Mouse (Mus musculus) heart, embryonic 14.5 days (tissue): Measurements from ENCODE around the gene Mcu. TPM values are rescaled to one million over a fixed set of nuclear protein-coding genes. Genes with fewer than 3 reads are reported as not detected.

Experiments used
- ATAC-seq: fragments of 200-750 bp; cut with Nextera tagmentation; 2 replicates; pipeline ENCODE4 v1.8.0; 2017; ENCODE audit warnings: low read depth, moderate TSS enrichment; ENCODE audit not compliant: insufficient number of reproducible peaks, insufficient read depth, low FRiP score
- H3K27ac ChIP-seq, 2 experiments: fragments of 200-500 bp in 1 of 2; fragments of 300-500 bp in 1 of 2; sonication (generic) in 1 of 2; replicated peaks in 1 of 2; 2 replicates each; pipeline ENCODE4 v1.5.1; 2012 to 2014; ENCODE audit warnings: low read depth in 2 of 2, low read length in 2 of 2, control low read depth in 1 of 2, mild to moderate bottlenecking in 1 of 2, mixed read lengths in 1 of 2; ENCODE audit not compliant: control insufficient read depth in 1 of 2, insufficient read depth in 1 of 2
- H3K27me3 ChIP-seq: fragments of 300-500 bp; sonication (generic); 2 replicates; pipeline ENCODE4 v1.6.1; 2014; ENCODE audit warnings: mild to moderate bottlenecking, low read length, control low read depth; ENCODE audit not compliant: control insufficient read depth, insufficient read depth
- H3K36me3 ChIP-seq: fragments of 300-500 bp; sonication (generic); 2 replicates; pipeline ENCODE4 v1.6.1; 2014; ENCODE audit warnings: mild to moderate bottlenecking, control low read depth, low read length, mixed read lengths; ENCODE audit not compliant: control insufficient read depth, insufficient read depth
- H3K4me1 ChIP-seq, 2 experiments: fragments of 200-500 bp in 1 of 2; fragments of 300-500 bp in 1 of 2; sonication (generic) in 1 of 2; 2 replicates each; pipeline ENCODE4 v1.6.1; 2012 to 2014; ENCODE audit warnings: low read length in 2 of 2, control low read depth in 1 of 2, mixed read lengths in 1 of 2; ENCODE audit not compliant: control insufficient read depth in 2 of 2, insufficient read depth in 2 of 2
- H3K4me2 ChIP-seq: fragments of 300-500 bp; sonication (generic); 2 replicates; pipeline ENCODE4 v1.6.1; 2014; ENCODE audit warnings: mild to moderate bottlenecking, low read length
- H3K4me3 ChIP-seq, 2 experiments: fragments of 200-500 bp in 1 of 2; fragments of 300-500 bp in 1 of 2; sonication (generic) in 1 of 2; 2 replicates each; pipeline ENCODE4 v1.5.1; 2012 to 2014; ENCODE audit warnings: low read length in 2 of 2, mild to moderate bottlenecking in 2 of 2, control low read depth in 1 of 2, low read depth in 1 of 2, moderate library complexity in 1 of 2; ENCODE audit not compliant: control insufficient read depth in 1 of 2, insufficient read depth in 1 of 2
- H3K9ac ChIP-seq: fragments of 300-500 bp; sonication (generic); 2 replicates; pipeline ENCODE4 v1.6.1; 2014; ENCODE audit warnings: mild to moderate bottlenecking, low read length
- H3K9me3 ChIP-seq: fragments of 300-500 bp; sonication (generic); 2 replicates; pipeline ENCODE4 v1.6.1; 2016; ENCODE audit warnings: low read length, control low read depth; ENCODE audit not compliant: control insufficient read depth
- WGBS: fragments of 180-500 bp; shearing (Covaris S2); extraction: QIAGEN DNeasy Blood & Tissue Kit; methylation state at CpG from one replicate; pipeline ENCODE4 v1.1.7; 2014; 5-methylcytosine and 5-hydroxymethylcytosine counted together
- polyA plus RNA-seq: library from polyadenylated mRNA; unstranded; fragments of >200 nt; fragmentation: Nextera tagmentation; extraction: Ambion mirVana; gene quantifications from 2 replicates; pipeline ENCODE4 v1.2.1, GENCODE M21; 2014

The Mcu gene
- polyA plus RNA-seq, 1 experiment from 2014 or later: 28.8 TPM

DNA sequence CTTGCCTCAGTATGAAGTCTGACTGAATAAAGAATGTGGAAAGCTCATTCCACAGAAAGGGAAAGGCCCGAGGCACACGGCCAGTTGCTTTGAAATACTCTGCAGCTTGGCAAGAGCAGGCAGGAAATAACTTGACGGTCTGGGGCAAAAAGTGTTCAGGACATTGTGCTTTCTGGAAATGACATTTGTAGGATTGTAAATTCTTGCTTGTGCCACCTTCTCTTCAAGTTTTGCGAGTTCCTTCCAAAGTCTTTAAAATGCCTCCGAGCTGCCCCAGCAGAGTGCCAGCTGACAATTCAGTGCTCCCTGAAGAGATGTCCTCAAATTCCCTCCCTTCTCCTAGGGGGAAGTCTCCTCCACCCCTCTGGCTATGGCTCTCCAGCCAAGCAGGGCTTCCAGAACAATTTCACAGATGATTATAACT lies 177.0 kb downstream of the Mcu start:
- no peaks in the 10 kb centered on the region for H3K27me3 ChIP-seq
- peaks cover 16 to 27% of the 10 kb centered on the region in 2 experiments for H3K4me1 ChIP-seq
- WGBS: 20% methylated on average over 5 of the region's 5 CpGs
- H3K36me3 ChIP-seq: no peaks in the 10 kb centered on the region
- no peak for ATAC-seq
- H3K9me3 ChIP-seq: no peaks in the 10 kb centered on the region
- H3K4me2 ChIP-seq: no peak overlapping the region
- H3K27ac ChIP-seq: peak overlapping the region; percentile 53; a peak in 2 of 4 replicates
- no peak overlapping the region for H3K4me3 ChIP-seq
- H3K9ac ChIP-seq: no peak overlapping the region

DNA sequence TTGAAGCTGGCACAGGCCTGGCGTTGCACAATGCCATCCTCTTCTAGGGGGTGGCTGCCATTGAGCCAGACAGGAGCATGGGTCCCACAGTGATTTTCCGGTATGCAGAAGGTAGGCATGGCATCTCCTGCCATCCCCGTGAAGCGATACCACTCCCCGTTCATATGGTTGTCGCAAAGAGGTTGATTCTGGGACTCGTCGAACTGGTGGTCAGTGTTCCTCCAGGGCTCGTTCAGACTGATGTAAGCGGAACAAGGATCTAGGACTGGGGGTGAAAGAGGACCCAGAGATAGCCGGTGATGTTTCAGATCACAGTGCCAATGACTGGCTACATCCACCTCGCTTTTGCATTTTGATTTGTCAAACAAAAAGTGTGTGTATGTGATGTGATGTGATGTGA lies 177.8 kb downstream of the Mcu start:
- 90% methylated on average over 12 of the region's 12 CpGs for WGBS
- Histone ChIP-seq H3K4me1 (peaks cover 16 to 22% of the 10 kb centered on the region in 2 experiments), H3K27ac (no peak overlapping the region), H3K4me2 (no peak overlapping the region), H3K4me3 (no peak overlapping the region), H3K9me3 (no peaks in the 10 kb centered on the region), H3K9ac (no peak overlapping the region), H3K27me3 (no peaks in the 10 kb centered on the region), H3K36me3 (no peaks in the 10 kb centered on the region)
- no peak for ATAC-seq

DNA sequence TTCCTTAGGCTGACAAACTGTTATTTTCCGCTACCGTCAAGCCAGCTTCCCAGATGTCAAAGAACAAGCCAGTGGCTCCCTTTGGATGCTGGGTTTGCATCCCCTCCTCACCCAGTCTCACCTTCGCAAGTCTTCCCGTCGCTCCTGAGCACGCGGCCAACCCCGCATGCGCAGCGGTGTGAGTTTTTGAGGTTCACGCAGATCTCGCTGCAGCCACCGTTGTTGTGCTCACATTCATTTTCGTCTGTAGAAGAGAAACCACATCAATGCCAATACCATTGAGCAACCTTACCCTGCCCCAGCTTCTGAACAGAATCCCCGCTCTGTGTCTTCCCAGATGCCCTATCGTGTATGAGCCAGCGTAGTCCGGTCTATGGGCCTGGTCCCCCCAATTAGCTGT lies 180.7 kb downstream of the Mcu start:
- 94% methylated on average over 18 of the region's 18 CpGs for WGBS
- no peak for ATAC-seq

DNA sequence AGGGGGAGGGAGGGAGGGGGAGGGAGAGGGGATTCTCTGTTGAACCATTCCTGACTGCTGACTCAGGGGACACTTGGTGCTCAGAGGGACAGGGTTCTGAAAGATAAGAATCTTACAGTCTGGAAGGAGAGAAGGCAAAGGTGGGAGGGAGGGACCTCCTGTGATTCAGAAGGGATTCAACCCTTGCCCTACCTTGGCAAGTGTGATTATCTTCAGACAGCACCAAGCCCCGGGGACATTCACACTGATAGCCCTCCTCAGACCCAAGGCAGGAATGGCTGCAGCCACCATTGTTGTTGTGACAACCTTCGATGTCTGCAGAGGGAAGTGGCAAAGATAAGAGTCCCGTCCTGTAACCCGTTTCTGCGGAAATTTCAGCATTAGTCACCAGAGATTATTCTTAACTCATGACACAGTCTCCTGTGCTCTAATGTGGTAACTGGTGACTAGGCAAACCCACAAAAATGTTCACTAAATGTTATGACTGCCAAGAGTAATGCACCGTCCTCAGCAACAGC lies 185.7 kb downstream of the Mcu start:
- no peak overlapping the region for H3K9ac ChIP-seq
- H3K27ac ChIP-seq: no peak overlapping the region
- no peaks in the 10 kb centered on the region for H3K9me3 ChIP-seq
- 12% methylated on average over 6 of the region's 6 CpGs for WGBS
- 0 out of 2 replicates have a peak, but pooled peaks have one; percentile 37 for ATAC-seq
- H3K4me2 ChIP-seq: peak overlapping the region; percentile 11; the same call in 1 of the 2 replicates
- no peaks in the 10 kb centered on the region for H3K36me3 ChIP-seq
- peaks cover 5 to 6% of the 10 kb centered on the region in 2 experiments; a peak in 3 of 4 replicates for H3K4me1 ChIP-seq
- no peak overlapping the region for H3K4me3 ChIP-seq
- H3K27me3 ChIP-seq: no peaks in the 10 kb centered on the region

More for the DNA sequence above, 180.7 kb downstream of the Mcu start:
- H3K9ac ChIP-seq: no peak overlapping the region
- no peaks in the 10 kb centered on the region for H3K9me3 ChIP-seq
- no peak overlapping the region for H3K4me3 ChIP-seq
- no peak overlapping the region for H3K4me2 ChIP-seq
- no peaks in the 10 kb centered on the region for H3K27me3 ChIP-seq
- H3K36me3 ChIP-seq: no peaks in the 10 kb centered on the region
- no peak overlapping the region for H3K27ac ChIP-seq
- H3K4me1 ChIP-seq: peaks cover 11 to 12% of the 10 kb centered on the region in 2 experiments

DNA sequence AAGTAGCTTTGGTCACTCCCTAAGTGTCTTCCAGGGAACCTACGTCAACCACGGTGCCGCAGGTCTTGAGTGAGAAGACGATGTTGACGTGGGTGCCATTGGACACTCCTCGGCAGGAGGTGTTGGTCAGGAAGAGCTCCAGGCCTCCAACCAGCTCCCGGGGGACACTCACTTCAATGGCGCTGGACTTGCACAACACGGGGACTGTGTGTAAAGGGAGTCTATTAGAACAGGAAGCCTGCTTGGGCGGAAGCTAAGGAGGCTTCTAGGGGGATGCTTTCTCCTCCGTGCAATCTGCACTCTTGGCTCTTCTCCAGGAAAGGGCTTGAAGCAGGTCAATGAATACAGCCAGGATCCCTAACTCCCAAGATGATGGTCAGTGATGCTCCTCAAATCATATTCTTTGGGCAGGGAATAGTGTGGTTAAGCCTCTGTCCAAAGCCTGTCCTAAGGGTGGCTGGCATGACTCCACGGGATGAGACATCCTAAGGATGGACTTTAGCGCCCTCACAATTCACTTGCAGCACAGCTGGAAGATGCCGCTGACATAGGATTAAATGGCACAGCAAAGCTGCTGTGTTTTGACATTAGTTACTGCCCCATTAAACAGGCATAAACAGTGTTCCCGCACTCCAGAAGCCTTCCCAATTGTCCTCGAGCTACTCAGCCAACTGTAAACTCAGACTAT lies 186.9 kb downstream of the Mcu start:
- 66% methylated on average over 16 of the region's 16 CpGs for WGBS
- Histone ChIP-seq H3K4me1 (peaks cover 10 to 11% of the 10 kb centered on the region in 2 experiments), H3K27ac (no peak overlapping the region), H3K27me3 (no peaks in the 10 kb centered on the region), H3K9ac (no peak overlapping the region), H3K4me2 (no peak overlapping the region), H3K9me3 (no peaks in the 10 kb centered on the region), H3K36me3 (no peaks in the 10 kb centered on the region), H3K4me3 (no peak overlapping the region)
- no peak for ATAC-seq

DNA sequence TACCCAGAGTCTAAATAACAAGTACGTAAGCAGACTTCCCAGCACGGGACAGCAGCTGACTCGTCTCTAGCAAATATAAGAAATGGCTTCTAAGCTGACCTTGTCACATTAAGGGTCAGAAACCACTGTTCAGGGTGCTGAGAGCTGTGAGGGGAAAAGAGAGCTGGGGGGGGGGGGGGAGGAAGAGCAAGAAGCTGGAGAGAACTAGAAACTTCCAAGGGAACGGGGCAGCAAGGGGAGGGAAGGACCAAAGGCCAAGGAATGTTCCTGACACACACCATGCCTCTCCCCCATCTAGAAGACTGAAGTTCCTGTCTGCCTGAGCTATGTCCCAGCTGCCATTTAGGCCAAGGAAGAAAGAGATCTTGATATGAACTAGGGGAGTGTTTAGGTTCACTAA lies 190.1 kb downstream of the Mcu start:
- Histone ChIP-seq H3K36me3 (no peaks in the 10 kb centered on the region), H3K9me3 (no peaks in the 10 kb centered on the region), H3K27ac (no peak overlapping the region), H3K27me3 (no peaks in the 10 kb centered on the region), H3K4me2 (no peak overlapping the region), H3K4me3 (no peak overlapping the region), H3K4me1 (peaks cover 10 to 11% of the 10 kb centered on the region in 2 experiments), H3K9ac (no peak overlapping the region)
- 75% methylated on average over 4 of the region's 4 CpGs for WGBS
- ATAC-seq: no peak

DNA sequence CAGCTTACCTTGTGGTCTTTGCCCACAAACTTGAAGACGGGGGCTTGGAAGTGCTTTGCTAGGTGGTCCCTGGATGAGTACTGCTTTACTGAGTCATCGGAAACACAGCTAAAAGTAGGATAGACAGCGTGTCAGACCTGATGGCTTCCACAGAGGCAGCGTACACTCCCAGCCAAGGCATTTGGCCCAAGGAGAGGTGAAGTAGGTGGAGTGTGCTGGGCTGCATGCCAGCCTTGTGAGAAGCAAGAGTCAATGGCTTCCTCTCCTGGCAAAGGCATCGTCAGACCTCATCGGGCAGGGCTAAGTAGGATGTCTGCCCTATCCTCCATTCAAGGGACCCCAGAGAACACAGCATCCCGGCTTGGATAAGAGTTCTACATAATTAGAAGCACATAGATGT lies 191.1 kb downstream of the Mcu start:
- Histone ChIP-seq H3K9me3 (no peaks in the 10 kb centered on the region), H3K36me3 (no peaks in the 10 kb centered on the region), H3K4me3 (no peak overlapping the region), H3K27me3 (no peaks in the 10 kb centered on the region), H3K9ac (no peak overlapping the region), H3K4me2 (no peak overlapping the region), H3K4me1 (peaks cover 6 to 8% of the 10 kb centered on the region in 2 experiments), H3K27ac (no peak overlapping the region)
- 0 out of 2 replicates have a peak, but pooled peaks have one; percentile 26 for ATAC-seq
- 43% methylated on average over 7 of the region's 7 CpGs for WGBS
